Comparison of ENCODE assay signal across 20 mouse cellular contexts in genomic region chr17:45566031-45566359, GRCm38 (mm10). TPM values are rescaled to one million over a fixed set of nuclear protein-coding genes. Genes with fewer than 3 reads are reported as not detected.
DNase-seq lines count a peak whose midpoint lies in the region; ATAC-seq lines count a peak whose summit lies in the region.
"Had no signal": no experiment of that assay in that cellular context is flagged by ENCODE, and none has a peak within 500 bp of the region (broad histone marks: within the 10 kb centered on the region; RNA-seq: fewer than 3 reads in every experiment).

No protein-coding gene starts in this region.

- no peaks in the 10 kb centered on the region for H3K27me3 ChIP-seq in forebrain, embryonic 12.5 days
- no peaks in the 10 kb centered on the region for H3K27me3 ChIP-seq in forebrain, embryonic 14.5 days (replicated peaks; ENCODE audit: control insufficient read depth, insufficient read depth, low read length)
- H3K27me3 ChIP-seq in limb, embryonic 12.5 days = no peaks in the 10 kb centered on the region
- H3K27me3 ChIP-seq in limb, embryonic 10.5 days (ENCODE audit: low read depth, poor library complexity, severe bottlenecking) = no peaks in the 10 kb centered on the region
- no peaks in the 10 kb centered on the region for H3K27me3 ChIP-seq in neural tube, embryonic 13.5 days
- no peaks in the 10 kb centered on the region for H3K27me3 ChIP-seq in neural tube, embryonic 15.5 days (replicated peaks)
- H3K27me3 ChIP-seq: heart, embryonic 12.5 days; hindbrain, embryonic 15.5 days had no signal

- WGBS in forebrain, embryonic 12.5 days = 90% methylated on average over 1 of the region's 1 CpGs
- 100% methylated on average over 1 of the region's 1 CpGs for whole genome bisulfite sequencing in forebrain, embryonic 14.5 days
- 81% methylated on average over 1 of the region's 1 CpGs for WGBS in limb, embryonic 12.5 days
- 82% methylated on average over 1 of the region's 1 CpGs for WGBS in limb, embryonic 10.5 days
- whole genome bisulfite sequencing in neural tube, embryonic 13.5 days = 95% methylated on average over 1 of the region's 1 CpGs
- 73% methylated on average over 1 of the region's 1 CpGs for whole genome bisulfite sequencing in neural tube, embryonic 15.5 days

- no peak for DNase-seq in forebrain, embryonic 14.5 days (ENCODE audit: low spot score)
- DNase-seq in limb, embryonic 10.5 days (ENCODE audit: low spot score) = no peak
- no peak for DNase-seq in right cerebral cortex, postnatal 25 days
- no peak for DNase-seq in left cerebral cortex, postnatal 14 days (ENCODE audit: low spot score in 2 of 2)
- DNase-seq: cerebellum, postnatal 36 days; left cerebral cortex, postnatal 4 days; lung, postnatal 10 days; spleen, adult 18-20 months; thymus, adult 18-20 months; thymus, postnatal 4 days had no signal

- intact Hi-C loops in left cerebral cortex, postnatal 14 days (cut with DNase I) = no loop called here

- H3K9ac ChIP-seq in forebrain, embryonic 12.5 days = no peak overlapping the region
- no peak overlapping the region for H3K9ac ChIP-seq in forebrain, embryonic 14.5 days (ENCODE audit: low read length)
- no peak overlapping the region for H3K9ac ChIP-seq in limb, embryonic 12.5 days (replicated peaks)
- H3K9ac ChIP-seq in neural tube, embryonic 13.5 days = 0 out of 2 replicates have a peak overlapping the region, but pooled peaks have one; percentile 8
- no peak overlapping the region for H3K9ac ChIP-seq in neural tube, embryonic 15.5 days (replicated peaks)
- H3K9ac ChIP-seq: heart, embryonic 12.5 days had no signal

- no peak for ATAC-seq in forebrain, embryonic 12.5 days (ENCODE audit: low FRiP score)
- no peak for ATAC-seq in forebrain, embryonic 14.5 days
- ATAC-seq in limb, embryonic 12.5 days (ENCODE audit: insufficient number of reproducible peaks, insufficient read depth, low FRiP score, low TSS enrichment, low read depth) = no peak
- no peak for ATAC-seq in neural tube, embryonic 13.5 days (ENCODE audit: low read depth)
- no peak for ATAC-seq in neural tube, embryonic 15.5 days (ENCODE audit: low FRiP score)
- ATAC-seq: intestine, postnatal 0 days had no signal

- H3K4me3 ChIP-seq in forebrain, embryonic 12.5 days (replicated peaks) = no peak overlapping the region
- H3K4me3 ChIP-seq in forebrain, embryonic 14.5 days (ENCODE audit: low read depth, low read length) = no peak overlapping the region
- H3K4me3 ChIP-seq in limb, embryonic 12.5 days (replicated peaks) = no peak overlapping the region
- no peak overlapping the region for H3K4me3 ChIP-seq in limb, embryonic 10.5 days
- no peak overlapping the region for H3K4me3 ChIP-seq in neural tube, embryonic 13.5 days
- no peak overlapping the region for H3K4me3 ChIP-seq in neural tube, embryonic 15.5 days (replicated peaks)
- H3K4me3 ChIP-seq: hindbrain, embryonic 15.5 days; layer of hippocampus, adult 2 months had no signal

- H3K4me2 ChIP-seq in forebrain, embryonic 12.5 days = no peak overlapping the region
- no peak overlapping the region for H3K4me2 ChIP-seq in forebrain, embryonic 14.5 days (ENCODE audit: low read length)
- H3K4me2 ChIP-seq in limb, embryonic 12.5 days = no peak overlapping the region
- H3K4me2 ChIP-seq in neural tube, embryonic 13.5 days = no peak overlapping the region
- no peak overlapping the region for H3K4me2 ChIP-seq in neural tube, embryonic 15.5 days
- H3K4me2 ChIP-seq: heart, embryonic 12.5 days had no signal

- 0 out of 2 replicates have a peak overlapping the region, but pooled peaks have one; percentile 31 for H3K27ac ChIP-seq in forebrain, embryonic 12.5 days
- H3K27ac ChIP-seq in forebrain, embryonic 14.5 days (ENCODE audit: low read depth, low read length) = no peak overlapping the region
- 0 out of 2 replicates have a peak overlapping the region, but pooled peaks have one; percentile 5 for H3K27ac ChIP-seq in limb, embryonic 12.5 days
- H3K27ac ChIP-seq in limb, embryonic 10.5 days = no peak overlapping the region
- H3K27ac ChIP-seq in neural tube, embryonic 13.5 days (replicated peaks) = no peak overlapping the region
- H3K27ac ChIP-seq in neural tube, embryonic 15.5 days (replicated peaks) = no peak overlapping the region
- H3K27ac ChIP-seq: hindbrain, embryonic 15.5 days; kidney, postnatal 0 days had no signal

- peaks cover 57% of the 10 kb centered on the region for H3K36me3 ChIP-seq in forebrain, embryonic 12.5 days (replicated peaks)
- H3K36me3 ChIP-seq in forebrain, embryonic 14.5 days (ENCODE audit: control insufficient read depth, insufficient read depth, low read length) = peaks cover 61% of the 10 kb centered on the region
- H3K36me3 ChIP-seq in limb, embryonic 12.5 days = peaks cover 62% of the 10 kb centered on the region
- peaks cover 60% of the 10 kb centered on the region for H3K36me3 ChIP-seq in limb, embryonic 10.5 days
- peaks cover 59% of the 10 kb centered on the region for H3K36me3 ChIP-seq in neural tube, embryonic 13.5 days
- H3K36me3 ChIP-seq in neural tube, embryonic 15.5 days = peaks cover 57% of the 10 kb centered on the region

- H3K9me3 ChIP-seq in forebrain, embryonic 12.5 days = no peaks in the 10 kb centered on the region
- no peaks in the 10 kb centered on the region for H3K9me3 ChIP-seq in forebrain, embryonic 14.5 days (replicated peaks; ENCODE audit: control insufficient read depth, low read length)
- H3K9me3 ChIP-seq in limb, embryonic 12.5 days = no peaks in the 10 kb centered on the region
- no peaks in the 10 kb centered on the region for H3K9me3 ChIP-seq in limb, embryonic 10.5 days (replicated peaks)
- H3K9me3 ChIP-seq in neural tube, embryonic 13.5 days = no peaks in the 10 kb centered on the region
- no peaks in the 10 kb centered on the region for H3K9me3 ChIP-seq in neural tube, embryonic 15.5 days (replicated peaks)
- H3K9me3 ChIP-seq: heart, embryonic 12.5 days; hindbrain, embryonic 15.5 days had no signal

- peaks cover 48% of the 10 kb centered on the region for H3K4me1 ChIP-seq in forebrain, embryonic 12.5 days
- H3K4me1 ChIP-seq in forebrain, embryonic 14.5 days (ENCODE audit: control insufficient read depth, insufficient read depth, low read length) = peaks cover 8% of the 10 kb centered on the region
- H3K4me1 ChIP-seq in limb, embryonic 12.5 days (replicated peaks) = peaks cover 26% of the 10 kb centered on the region
- H3K4me1 ChIP-seq in limb, embryonic 10.5 days = peaks cover 27% of the 10 kb centered on the region
- H3K4me1 ChIP-seq in neural tube, embryonic 13.5 days (replicated peaks) = peaks cover 65% of the 10 kb centered on the region
- H3K4me1 ChIP-seq in neural tube, embryonic 15.5 days = peaks cover 62% of the 10 kb centered on the region

RNA-seq across cellular contexts. Expression of gene Slc35b2, which starts 2.3 kb away (rescaled TPM):
- 91.0 and 91.7 TPM in 2 replicates for polyA plus RNA-seq in forebrain, embryonic 12.5 days (2016; fragmentation: Nextera tagmentation; extraction: Ambion mirVana)
- 99.4 and 102 TPM in 2 replicates for polyA plus RNA-seq in forebrain, embryonic 14.5 days (2014; fragmentation: Nextera tagmentation; extraction: Ambion mirVana)
- 96.9 and 106 TPM in 2 replicates for polyA plus RNA-seq in limb, embryonic 12.5 days (2016; fragmentation: Nextera tagmentation; extraction: Ambion mirVana)
- 102 and 105 TPM in 2 replicates for polyA plus RNA-seq in limb, embryonic 10.5 days (2016; fragmentation: Nextera tagmentation; extraction: Ambion mirVana)
- polyA plus RNA-seq in neural tube, embryonic 13.5 days (2015; fragmentation: Nextera tagmentation; extraction: Ambion mirVana) = 75.0 and 84.2 TPM in 2 replicates
- polyA plus RNA-seq in neural tube, embryonic 15.5 days (2015; fragmentation: Nextera tagmentation; extraction: Ambion mirVana) = 86.3 and 99.5 TPM in 2 replicates
- 10 to 100 TPM; 41.6 to 46.1 TPM for total RNA-seq in left cerebral cortex, postnatal 14 days (2021)

RNA-seq across cellular contexts. Expression of gene Hsp90ab1, which starts 7.1 kb away (rescaled TPM):
- 1,580 and 1,603 TPM in 2 replicates for polyA plus RNA-seq in forebrain, embryonic 12.5 days (2016; fragmentation: Nextera tagmentation; extraction: Ambion mirVana)
- 1,462 and 1,472 TPM in 2 replicates for polyA plus RNA-seq in forebrain, embryonic 14.5 days (2014; fragmentation: Nextera tagmentation; extraction: Ambion mirVana)
- 1,474 and 1,563 TPM in 2 replicates for polyA plus RNA-seq in limb, embryonic 12.5 days (2016; fragmentation: Nextera tagmentation; extraction: Ambion mirVana)
- polyA plus RNA-seq in limb, embryonic 10.5 days (2016; fragmentation: Nextera tagmentation; extraction: Ambion mirVana) = 2,007 and 2,405 TPM in 2 replicates
- 1,589 and 1,622 TPM in 2 replicates for polyA plus RNA-seq in neural tube, embryonic 13.5 days (2015; fragmentation: Nextera tagmentation; extraction: Ambion mirVana)
- polyA plus RNA-seq in neural tube, embryonic 15.5 days (2015; fragmentation: Nextera tagmentation; extraction: Ambion mirVana) = 1,466 and 1,575 TPM in 2 replicates
- total RNA-seq in left cerebral cortex, postnatal 14 days (2021) = 1,000 to 10,000 TPM; 1,454 to 1,586 TPM

RNA-seq across cellular contexts. Expression of gene Nfkbie, which starts 10.5 kb away (rescaled TPM):
- 5.5 and 5.7 TPM in 2 replicates for polyA plus RNA-seq in forebrain, embryonic 12.5 days (2016; fragmentation: Nextera tagmentation; extraction: Ambion mirVana)
- 3.3 and 4.1 TPM in 2 replicates for polyA plus RNA-seq in forebrain, embryonic 14.5 days (2014; fragmentation: Nextera tagmentation; extraction: Ambion mirVana)
- 6.5 and 6.6 TPM in 2 replicates for polyA plus RNA-seq in limb, embryonic 12.5 days (2016; fragmentation: Nextera tagmentation; extraction: Ambion mirVana)
- polyA plus RNA-seq in limb, embryonic 10.5 days (2016; fragmentation: Nextera tagmentation; extraction: Ambion mirVana) = 5.1 and 5.2 TPM in 2 replicates
- 5.3 and 5.6 TPM in 2 replicates for polyA plus RNA-seq in neural tube, embryonic 13.5 days (2015; fragmentation: Nextera tagmentation; extraction: Ambion mirVana)
- 4.8 and 10.1 TPM in 2 replicates for polyA plus RNA-seq in neural tube, embryonic 15.5 days (2015; fragmentation: Nextera tagmentation; extraction: Ambion mirVana)
- 1 to 10 TPM; 1.8 to 2.0 TPM for total RNA-seq in left cerebral cortex, postnatal 14 days (2021)

RNA-seq across cellular contexts. Expression of gene Tmem151b, which starts 16.5 kb away (rescaled TPM):
- 8.5 and 13.4 TPM in 2 replicates for polyA plus RNA-seq in forebrain, embryonic 12.5 days (2016; fragmentation: Nextera tagmentation; extraction: Ambion mirVana)
- 19.2 and 21.2 TPM in 2 replicates for polyA plus RNA-seq in forebrain, embryonic 14.5 days (2014; fragmentation: Nextera tagmentation; extraction: Ambion mirVana)
- polyA plus RNA-seq in limb, embryonic 12.5 days (2016; fragmentation: Nextera tagmentation; extraction: Ambion mirVana) = 7.7 and 9.7 TPM in 2 replicates
- polyA plus RNA-seq in limb, embryonic 10.5 days (2016; fragmentation: Nextera tagmentation; extraction: Ambion mirVana) = 4.1 and 6.8 TPM in 2 replicates
- polyA plus RNA-seq in neural tube, embryonic 13.5 days (2015; fragmentation: Nextera tagmentation; extraction: Ambion mirVana) = 19.4 and 22.6 TPM in 2 replicates
- polyA plus RNA-seq in neural tube, embryonic 15.5 days (2015; fragmentation: Nextera tagmentation; extraction: Ambion mirVana) = 21.2 and 25.6 TPM in 2 replicates
- 100 to 1,000 TPM; 114 to 120 TPM for total RNA-seq in left cerebral cortex, postnatal 14 days (2021)
- total RNA-seq: gastrocnemius, adult 18-20 months had no signal

RNA-seq across cellular contexts. Expression of gene Slc29a1, which starts 33.4 kb away (rescaled TPM):
- 50.2 and 52.0 TPM in 2 replicates for polyA plus RNA-seq in forebrain, embryonic 12.5 days (2016; fragmentation: Nextera tagmentation; extraction: Ambion mirVana)
- polyA plus RNA-seq in forebrain, embryonic 14.5 days (2014; fragmentation: Nextera tagmentation; extraction: Ambion mirVana) = 53.0 and 60.9 TPM in 2 replicates
- polyA plus RNA-seq in limb, embryonic 12.5 days (2016; fragmentation: Nextera tagmentation; extraction: Ambion mirVana) = 55.4 and 58.7 TPM in 2 replicates
- polyA plus RNA-seq in limb, embryonic 10.5 days (2016; fragmentation: Nextera tagmentation; extraction: Ambion mirVana) = 40.3 and 41.6 TPM in 2 replicates
- 40.1 and 41.6 TPM in 2 replicates for polyA plus RNA-seq in neural tube, embryonic 13.5 days (2015; fragmentation: Nextera tagmentation; extraction: Ambion mirVana)
- polyA plus RNA-seq in neural tube, embryonic 15.5 days (2015; fragmentation: Nextera tagmentation; extraction: Ambion mirVana) = 42.8 and 77.5 TPM in 2 replicates
- total RNA-seq in left cerebral cortex, postnatal 14 days (2021) = 10 to 100 TPM; 21.0 to 24.4 TPM

Comparison
In these comparisons a context has a peak if more than half of its experiments do, and no peak if none do; other contexts are left out.
1. H3K27ac ChIP-seq: peak in forebrain, embryonic 12.5 days (single experiment) and limb, embryonic 12.5 days (single experiment); none in forebrain, embryonic 14.5 days (single experiment), limb, embryonic 10.5 days (single experiment), neural tube, embryonic 13.5 days (single experiment) and neural tube, embryonic 15.5 days (single experiment).